Mouse (Mus musculus): ENCODE measurements around the gene Gm10842.

Gene Gm10842

DNA sequence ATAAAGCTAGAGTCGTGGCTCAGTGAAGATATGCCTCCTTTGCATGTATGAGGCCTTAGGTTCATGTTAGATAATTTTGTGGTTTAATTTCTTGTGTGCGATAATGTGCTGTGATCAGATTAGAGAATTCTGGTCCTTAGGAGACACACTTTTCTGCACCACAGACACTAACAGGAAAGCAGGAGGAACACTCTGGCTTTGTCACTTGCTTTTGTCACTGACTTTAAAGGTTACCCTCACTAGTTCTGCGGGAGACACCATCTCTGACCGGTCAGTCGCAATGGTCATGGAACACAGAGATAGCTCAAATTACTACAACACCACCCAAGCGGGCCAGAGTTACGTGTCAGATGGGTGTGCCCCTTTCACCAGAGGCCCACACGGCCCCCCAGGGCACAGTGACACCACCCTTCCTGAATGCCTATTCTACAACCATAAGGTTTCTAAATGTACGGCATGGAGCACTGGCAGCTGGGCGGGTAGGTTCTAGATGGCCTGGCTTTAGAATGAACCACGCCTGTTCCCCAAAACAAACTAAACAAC lies 5.7 kb downstream of the Gm10842 start:
- in situ Hi-C loops (cut with MboI, MseI) = no loop called here

DNA sequence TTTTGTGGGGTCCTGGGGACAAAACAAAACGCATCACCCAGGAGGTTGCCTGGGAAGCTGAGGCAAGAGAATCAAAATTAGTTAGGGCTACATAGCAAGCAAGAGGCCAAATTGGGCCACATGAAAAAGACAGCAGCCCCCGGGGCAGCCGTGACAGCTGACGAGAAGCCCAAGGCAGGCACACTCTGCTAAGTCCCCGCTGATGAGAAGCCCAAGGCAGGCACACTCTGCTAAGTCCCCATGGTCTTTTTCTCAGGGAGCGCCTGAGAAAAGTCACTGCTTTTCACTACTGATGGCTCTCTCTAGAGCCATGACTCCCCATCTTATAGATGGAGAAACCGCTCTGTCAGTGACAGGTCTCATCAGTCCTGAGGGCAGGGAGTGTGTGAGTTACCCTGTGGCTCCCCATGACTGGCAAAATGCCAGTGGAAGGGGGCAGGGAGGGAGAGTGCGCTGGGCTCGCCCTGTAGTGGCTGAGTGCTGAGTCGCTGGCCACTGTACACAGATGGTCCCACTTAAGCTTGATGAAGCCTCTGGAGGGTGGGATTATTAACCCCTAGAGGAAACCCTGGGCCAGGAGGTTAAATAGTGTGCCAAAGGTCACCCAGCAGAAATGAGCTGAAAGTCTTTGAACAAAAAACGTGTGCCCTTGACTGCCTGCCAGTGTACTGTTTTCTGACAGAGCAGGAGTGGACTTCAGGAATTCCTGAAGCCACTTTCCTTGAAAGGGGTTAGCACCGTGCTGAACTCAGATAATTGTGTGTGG lies 6.6 kb downstream of the Gm10842 start:
- in situ Hi-C loops (cut with MboI, MseI) = no loop called here

DNA sequence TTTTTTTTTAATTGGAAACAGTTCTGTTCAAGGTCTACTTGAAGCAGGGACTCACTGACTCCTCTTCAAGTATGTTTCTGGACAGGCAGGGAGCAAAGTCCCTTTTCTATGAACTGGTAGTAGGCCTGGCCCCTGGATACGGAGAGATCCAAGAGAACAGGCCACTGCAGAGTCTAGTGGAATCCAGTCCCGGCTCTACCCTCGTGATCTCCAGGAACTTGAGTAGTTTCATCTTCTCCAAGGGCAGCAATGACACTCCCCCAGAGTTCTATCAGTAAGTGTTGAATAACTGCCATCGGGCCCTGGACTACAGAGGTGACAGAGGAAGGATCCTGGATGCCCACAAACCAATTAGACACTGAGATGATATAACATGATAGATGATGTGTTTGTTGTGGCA lies 9.2 kb downstream of the Gm10842 start:
- in situ Hi-C loops (cut with MboI, MseI) = no loop called here

DNA sequence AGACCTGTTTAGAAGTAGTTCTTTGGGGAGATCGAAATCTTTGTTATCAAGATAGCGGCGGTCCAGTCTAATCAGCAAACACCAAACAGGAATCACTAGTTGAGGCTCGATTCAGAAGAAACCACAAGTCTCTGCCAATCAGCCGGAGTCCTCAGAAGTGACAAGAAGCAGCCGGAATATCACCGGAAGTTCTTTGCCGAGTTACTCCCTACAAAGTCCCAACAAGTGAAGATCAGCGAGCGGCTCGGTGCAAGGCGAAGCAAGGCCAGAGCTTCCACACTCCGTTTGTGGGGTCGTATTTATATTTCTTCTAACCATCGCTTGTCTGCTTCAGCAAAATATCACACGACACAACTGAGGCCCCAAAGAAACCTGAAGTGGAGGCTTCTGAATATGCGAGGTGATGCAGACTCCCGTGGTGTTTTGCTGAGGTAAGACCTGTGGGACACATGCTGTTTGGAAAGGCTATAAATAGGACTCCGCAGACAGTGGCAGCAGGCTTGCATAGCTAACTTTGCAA lies 10.1 kb downstream of the Gm10842 start:
- in situ Hi-C loops (cut with MboI, MseI) = no loop called here

DNA sequence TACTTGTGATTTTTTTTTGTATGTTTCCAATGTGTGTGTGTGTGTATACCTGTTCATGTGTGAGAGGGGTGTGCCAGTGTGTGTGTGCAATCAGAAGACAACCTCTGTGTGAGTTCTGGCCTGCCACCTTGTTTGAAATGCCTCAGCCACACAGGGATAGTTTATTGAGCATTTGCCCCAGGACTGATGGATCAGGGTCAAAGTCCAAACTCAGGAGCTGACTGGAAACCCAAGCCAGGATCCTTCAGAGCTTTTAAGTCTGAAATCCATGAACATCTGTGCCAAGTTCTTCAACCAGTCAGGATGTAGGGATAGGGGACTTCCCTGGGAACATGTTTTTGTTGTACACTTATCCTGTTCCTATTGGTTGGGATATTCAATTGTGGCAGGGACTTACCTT lies 11.4 kb downstream of the Gm10842 start:
- in situ Hi-C loops (cut with MboI, MseI) = no loop called here

DNA sequence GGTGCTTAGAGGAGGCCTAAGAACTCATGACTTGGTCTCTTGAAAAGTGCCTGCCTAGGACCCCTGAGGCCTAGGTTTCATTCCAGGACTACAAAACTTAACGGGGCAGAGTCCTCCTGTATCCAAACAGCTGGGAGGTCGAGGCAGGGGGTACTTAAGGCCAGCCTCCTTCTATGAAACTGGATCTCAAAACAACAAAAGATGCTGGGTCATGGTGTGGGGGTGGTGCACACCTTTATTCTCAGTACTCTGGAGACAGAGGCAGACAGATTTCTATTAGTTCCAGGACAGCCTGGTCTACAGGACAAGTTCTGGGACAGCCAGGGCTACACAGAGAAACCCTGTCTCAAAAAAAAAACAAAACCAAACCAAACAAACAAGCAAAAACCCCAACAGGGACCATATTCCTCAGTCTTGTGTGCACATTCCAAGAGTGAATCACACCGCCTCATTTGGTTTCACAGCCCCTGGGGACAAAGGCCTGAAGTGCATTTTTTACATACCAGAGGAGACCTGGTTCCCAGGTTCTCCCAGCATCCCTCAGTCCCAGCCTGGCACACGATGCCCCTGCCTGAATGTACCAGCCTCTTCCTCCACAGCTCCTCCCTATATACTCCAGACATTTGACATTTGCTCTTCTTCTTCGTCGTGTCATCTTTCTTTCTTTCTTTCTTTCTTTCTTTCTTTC lies 13.1 kb downstream of the Gm10842 start:
- in situ Hi-C loops (cut with MboI, MseI) = no loop called here

DNA sequence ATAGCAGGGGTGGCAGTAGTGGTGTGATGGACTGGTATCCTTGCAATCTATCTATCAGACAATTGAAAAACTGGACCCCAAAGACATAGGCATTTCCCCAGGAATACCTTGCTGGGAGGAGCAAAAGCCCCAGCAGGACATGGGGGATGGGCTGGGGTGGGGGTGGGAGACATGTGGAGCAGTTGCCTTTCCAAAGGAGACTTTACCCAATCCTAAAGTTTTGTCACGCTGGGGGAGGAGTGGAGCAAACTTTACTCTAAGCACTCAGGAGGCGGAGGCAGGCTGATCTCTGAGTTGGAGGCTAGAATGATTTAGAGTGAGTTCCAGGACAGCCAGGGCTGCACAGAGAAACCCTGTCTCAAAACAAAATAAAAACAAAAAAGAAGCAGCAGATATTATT lies 14.7 kb downstream of the Gm10842 start:
- in situ Hi-C loops (cut with MboI, MseI) = no loop called here

DNA sequence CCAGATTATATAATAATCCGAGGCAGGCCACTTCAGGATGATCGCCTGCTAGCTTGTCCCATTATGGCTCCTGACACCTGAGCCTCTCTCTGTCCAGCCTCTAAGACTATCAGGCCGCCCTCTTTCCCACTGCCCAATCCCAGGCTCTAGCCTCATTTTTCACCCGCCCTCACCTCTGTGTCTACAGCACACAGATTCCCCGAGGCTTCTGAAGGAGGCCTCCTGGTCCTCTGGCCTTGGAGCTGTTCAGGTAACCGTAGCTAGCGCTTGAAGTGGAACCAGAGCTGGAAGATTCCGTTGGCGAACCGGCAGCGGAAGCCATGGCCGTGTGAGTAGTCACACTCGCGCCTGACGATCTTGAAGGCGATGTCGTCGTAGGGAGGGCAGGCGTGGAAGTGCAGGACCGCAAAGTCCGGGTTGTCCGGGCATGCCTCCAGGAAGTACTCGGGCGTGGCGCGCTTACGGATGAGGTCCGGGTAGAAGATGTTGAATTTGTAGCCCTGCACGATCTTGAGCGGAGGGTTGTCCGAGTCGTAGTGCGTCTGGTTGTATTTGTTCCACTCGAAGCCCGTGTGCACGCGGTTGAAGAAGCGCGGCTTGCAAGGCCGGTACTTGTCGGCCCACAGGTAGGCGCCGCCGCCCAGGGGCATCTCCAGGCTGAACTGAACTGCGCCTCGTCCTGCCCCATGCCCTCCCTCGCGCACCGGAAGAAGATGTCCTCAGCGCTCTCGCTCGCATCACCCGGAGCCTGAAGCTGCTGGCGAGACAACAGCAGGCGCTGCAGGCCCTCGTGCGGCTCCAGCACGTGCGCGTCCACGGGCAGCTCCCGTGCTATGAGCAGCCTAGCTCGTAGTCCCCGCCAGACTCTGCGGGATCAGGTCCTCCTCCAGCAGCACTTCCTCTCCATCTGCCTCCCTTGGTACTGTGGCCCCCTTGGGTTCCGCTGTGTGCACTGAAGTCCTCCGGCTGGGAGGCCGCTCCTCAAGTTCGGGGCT lies 18.1 kb downstream of the Gm10842 start:
- in situ Hi-C loops (cut with MboI, MseI) = no loop called here

DNA sequence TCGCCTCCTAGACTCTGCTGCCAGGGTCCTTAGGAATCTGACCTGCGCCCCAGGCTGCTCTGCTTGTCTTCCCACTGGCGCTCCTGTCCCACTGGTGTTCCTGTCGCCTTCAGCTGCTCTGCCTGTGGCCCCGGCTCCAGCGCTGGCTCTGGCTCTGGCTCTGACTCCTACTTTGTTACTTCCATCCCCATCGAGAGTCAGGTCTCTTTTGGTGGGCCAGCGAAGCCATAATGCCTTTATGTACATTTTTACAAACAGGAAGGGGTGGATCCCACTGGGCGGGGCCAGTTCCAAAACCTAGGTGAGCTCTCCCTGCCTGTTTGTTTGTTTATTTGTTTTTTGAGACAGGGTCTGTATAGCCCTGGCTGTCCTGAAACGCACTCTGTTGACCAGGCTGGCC lies 20.1 kb downstream of the Gm10842 start:
- in situ Hi-C loops (cut with MboI, MseI) = no loop called here

DNA sequence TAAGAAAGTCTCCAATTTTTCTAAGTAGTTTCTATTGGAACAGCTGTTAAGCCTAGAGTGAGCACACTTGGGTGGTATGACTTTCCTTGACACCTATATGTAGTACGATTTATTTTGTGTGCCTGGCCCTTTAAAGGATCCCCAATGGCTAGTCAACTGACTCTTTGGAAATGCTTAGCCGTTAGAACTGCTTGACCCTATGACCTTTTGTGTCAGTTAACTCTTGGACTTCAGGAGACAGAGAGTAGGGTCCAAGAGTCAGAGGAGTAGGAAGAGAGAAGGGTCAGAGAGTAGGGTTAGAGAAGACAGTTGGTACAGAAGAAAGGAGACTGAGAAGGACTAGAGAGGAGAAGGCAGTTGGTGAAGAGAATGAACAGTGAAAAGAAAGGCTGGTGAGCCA lies 31.8 kb downstream of the Gm10842 start, which contains the start of gene Tlk2:
Gene Tlk2, plus strand, starts transcription at position 292 of the 400 bp plus-strand sequence.
- in situ Hi-C loops (cut with MboI, MseI) = no loop called here

DNA sequence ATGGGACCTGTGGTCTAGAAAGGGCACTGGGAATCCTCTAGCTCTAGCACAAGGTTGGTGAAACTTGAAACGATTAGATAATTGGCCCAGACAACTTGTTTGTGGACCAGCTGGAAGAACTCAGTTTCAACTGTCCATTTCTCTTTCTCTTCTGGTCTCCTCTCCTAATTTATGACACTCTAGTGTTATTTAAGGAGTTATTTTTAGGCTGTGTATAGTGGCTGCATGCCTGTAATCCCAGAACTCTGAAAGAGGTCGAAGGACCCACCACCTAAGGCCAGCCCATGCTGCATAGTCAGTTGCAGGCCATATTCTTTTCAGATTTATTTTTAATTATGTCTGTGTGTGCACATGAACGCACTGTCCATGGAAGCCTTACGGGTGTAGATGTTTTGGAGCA lies 32.8 kb downstream of the Gm10842 start:
- in situ Hi-C loops (cut with MboI, MseI) = no loop called here

DNA sequence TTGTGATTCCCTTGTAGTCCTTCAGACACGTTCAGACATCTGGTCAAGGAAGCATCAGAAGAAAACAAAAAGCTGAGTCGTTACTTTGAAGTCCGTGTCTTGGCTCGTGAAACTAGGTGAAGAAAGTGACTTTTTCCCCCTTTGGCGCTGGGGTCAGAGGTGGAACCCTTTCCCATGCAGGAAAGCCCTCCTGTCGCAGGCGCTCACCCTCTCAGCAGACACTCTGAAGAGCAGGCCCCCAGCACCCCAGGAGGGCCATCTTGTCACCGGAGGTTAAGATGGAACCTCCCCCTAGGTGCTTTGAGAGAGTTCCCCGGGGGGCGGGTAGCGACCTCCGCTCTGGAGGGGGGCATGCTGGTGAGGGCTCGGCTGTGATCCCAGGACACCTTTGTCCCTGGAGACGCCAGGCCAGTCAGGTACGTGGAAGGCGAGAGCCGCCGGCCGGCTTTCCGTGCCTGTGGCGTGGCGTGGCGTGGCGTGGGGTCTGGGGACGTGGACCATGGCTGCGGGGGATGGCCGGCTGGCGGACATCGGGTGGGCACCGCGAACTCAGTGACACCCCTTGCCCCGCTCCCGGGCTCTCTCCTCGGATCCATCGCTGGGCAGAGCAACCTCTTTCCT lies 33.9 kb downstream of the Gm10842 start:
- in situ Hi-C loops (cut with MboI, MseI) = no loop called here

DNA sequence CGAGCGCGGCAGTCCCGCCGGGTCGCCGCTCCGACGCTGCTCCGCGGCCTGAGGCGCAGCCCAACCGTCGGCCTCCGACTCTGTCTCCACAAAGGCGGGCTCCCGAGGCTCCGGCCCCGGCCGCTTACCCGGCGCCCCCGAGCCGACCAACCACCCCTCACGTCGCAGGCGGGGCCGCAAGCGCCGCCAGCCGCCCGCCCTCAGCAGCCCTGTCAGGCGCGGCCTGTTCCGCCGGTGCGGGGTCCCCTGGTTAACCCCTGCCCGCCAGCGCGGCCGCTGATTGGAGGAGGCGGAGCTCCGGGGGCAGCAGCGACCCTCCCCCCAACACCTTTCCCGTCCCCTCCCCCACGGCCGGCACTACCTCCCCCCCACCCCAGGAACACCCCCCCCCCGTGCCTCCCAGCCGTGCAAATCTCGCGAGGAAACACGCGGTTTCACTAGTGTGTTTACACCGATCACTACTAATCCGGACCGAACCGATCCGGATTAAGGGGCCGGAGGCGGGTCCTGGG lies 34.5 kb downstream of the Gm10842 start:
- in situ Hi-C loops (cut with MboI, MseI) = no loop called here

DNA sequence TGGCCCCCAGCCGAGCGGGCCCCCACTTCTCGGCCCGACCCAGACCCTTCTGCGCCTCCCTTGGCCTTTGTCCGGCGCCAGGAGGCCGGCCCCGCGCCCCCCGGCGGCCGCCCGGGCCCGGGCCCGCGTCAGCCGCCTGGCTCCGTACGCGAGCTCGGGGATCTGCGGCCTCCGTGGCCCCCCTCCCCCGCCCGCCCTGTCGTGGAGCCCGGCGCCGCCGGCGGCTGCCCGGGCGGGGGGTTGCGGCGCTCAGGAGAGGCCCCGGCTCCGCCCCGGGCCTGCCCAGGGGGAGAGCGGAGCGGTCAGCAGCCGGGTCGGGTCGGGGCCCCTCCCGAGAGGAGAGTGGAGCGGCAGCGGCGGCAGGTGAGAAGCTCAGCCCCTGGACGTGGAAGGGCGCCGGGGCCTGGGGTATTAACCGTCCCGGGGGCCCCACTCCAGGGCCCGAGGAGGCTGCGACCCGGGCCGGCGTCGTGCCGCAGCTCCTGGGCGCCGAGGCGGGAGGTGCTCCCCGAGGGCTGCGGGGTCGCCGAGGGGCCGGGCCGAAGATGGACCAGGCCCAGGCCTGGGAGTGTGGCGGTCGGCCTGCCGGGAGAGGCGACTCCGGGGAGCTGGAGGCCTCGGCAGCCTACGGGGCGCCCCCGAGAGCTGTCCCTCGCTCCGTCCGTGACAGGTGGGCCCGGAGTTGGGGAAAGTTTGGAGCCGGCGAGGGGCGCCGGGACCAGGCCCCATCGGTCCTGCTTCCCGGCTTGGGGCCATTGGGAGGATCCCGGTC lies 35.2 kb downstream of the Gm10842 start:
- in situ Hi-C loops (cut with MboI, MseI) = no loop called here

DNA sequence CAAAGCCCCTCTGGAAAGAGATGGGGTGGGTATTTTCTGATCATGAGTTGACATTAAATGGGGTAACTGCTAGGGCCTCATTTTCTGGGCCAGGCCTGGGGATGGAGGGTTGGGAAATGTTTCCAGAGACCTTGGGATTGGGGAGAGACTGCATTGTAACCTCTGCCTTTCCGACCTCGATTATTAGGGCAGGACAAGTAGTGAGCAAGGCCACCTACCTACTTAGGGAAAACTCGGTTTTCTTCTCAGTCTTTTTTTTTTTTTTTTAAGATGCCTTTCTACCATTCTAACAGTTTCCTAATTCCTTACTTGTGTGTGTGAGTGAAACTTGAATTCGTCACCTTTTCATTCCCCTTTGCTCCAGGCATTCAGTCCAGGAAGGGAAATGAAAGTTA lies 35.8 kb downstream of the Gm10842 start:
- in situ Hi-C loops (cut with MboI, MseI) = no loop called here

DNA sequence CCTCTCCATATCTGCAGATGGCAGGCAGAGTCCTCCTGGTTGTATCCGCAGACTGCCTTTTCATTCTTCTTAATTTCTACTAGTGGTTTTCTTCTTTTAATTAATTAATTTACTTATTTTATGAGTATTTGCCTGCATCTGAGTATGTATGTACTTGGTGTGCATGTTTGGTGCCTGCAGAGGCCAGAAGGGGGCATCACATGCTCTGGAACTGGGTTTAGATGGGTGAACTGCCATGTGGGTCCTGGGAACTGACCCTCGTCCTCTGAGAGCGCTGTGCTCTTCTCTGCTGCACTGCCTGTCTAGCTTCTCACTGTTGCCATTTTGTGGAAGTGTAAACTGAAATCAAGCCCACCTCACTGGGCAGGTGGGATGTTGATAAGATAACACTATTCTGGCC lies 38.0 kb downstream of the Gm10842 start:
- in situ Hi-C loops (cut with MboI, MseI) = no loop called here

DNA sequence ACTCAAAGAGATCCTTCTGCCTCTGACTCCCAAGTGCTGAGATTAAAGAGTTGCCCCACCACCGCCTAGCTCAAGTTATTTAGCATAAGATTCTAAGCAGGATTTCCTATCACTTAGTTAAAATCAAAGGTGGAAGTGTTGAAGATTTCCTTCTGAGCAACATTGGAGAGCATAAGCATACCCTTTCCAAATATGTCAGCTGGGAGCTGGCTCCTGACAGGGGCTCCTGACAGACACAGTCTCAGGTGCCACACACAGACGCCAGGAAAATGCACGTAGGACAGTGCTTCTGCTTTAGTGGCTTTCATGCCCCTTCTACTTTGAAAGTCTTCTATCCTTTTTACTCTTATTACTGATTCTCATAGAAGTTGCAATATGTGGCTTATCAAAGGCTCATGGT lies 45.5 kb downstream of the Gm10842 start:
- in situ Hi-C loops (cut with MboI, MseI) = no loop called here
